Mouse (Mus musculus) kidney, postnatal 0 days (tissue): ENCODE data around the gene Cdc42se2. TPM values are rescaled to one million over a fixed set of nuclear protein-coding genes. Genes with fewer than 3 reads are reported as not detected.

Source experiments
- ATAC-seq: fragments of 200-750 bp; cut with Nextera tagmentation; replicated peaks from 2 replicates; pipeline ENCODE4 v1.8.0; 2017; ENCODE audit warnings: low read depth, moderate number of reproducible peaks, moderate TSS enrichment, moderate library complexity; ENCODE audit not compliant: low FRiP score
- DNase-seq: peaks from one replicate; pipeline ENCODE4 v3.0.0-alpha.2; 2016; ENCODE audit warnings: low spot score
- H3K27ac ChIP-seq: fragments of 300-500 bp; sonication (generic); 2 replicates; pipeline ENCODE4 v1.5.1; 2014; ENCODE audit warnings: mild to moderate bottlenecking
- H3K27me3 ChIP-seq: fragments of 300-500 bp; sonication (generic); 2 replicates; pipeline ENCODE4 v1.6.1; 2014; ENCODE audit warnings: low read length, mixed read lengths; ENCODE audit not compliant: insufficient read depth
- H3K36me3 ChIP-seq: fragments of 300-500 bp; sonication (generic); 2 replicates; pipeline ENCODE4 v1.6.1; 2014; ENCODE audit warnings: low read length, mixed read lengths; ENCODE audit not compliant: insufficient read depth
- H3K4me1 ChIP-seq: fragments of 300-500 bp; sonication (generic); replicated peaks from 2 replicates; pipeline ENCODE4 v1.6.1; 2014; ENCODE audit warnings: antibody characterized with exemption, low read length, mixed read lengths; ENCODE audit not compliant: insufficient read depth
- H3K4me2 ChIP-seq: fragments of 300-500 bp; sonication (generic); 2 replicates; pipeline ENCODE4 v1.6.1; 2014; ENCODE audit warnings: mild to moderate bottlenecking, low read length, moderate library complexity, mixed read lengths
- H3K4me3 ChIP-seq: fragments of 300-500 bp; sonication (generic); replicated peaks from 2 replicates; pipeline ENCODE4 v1.5.1; 2014; ENCODE audit warnings: low read depth, low read length
- H3K9ac ChIP-seq: fragments of 300-500 bp; sonication (generic); 2 replicates; pipeline ENCODE4 v1.6.1; 2014; ENCODE audit warnings: low read depth, low read length
- H3K9me3 ChIP-seq: fragments of 300-500 bp; sonication (generic); replicated peaks from 2 replicates; pipeline ENCODE4 v1.6.1; 2016; ENCODE audit warnings: low read length, inconsistent platforms, mixed read lengths
- CTCF ChIP-seq: IDR thresholded peaks from 2 replicates; pipeline ENCODE4 v1.5.1; 2016; ENCODE audit warnings: antibody characterized with exemption, low read depth, mild to moderate bottlenecking, moderate library complexity
- WGBS: fragments of 180-500 bp; shearing (Covaris S2); extraction: QIAGEN DNeasy Blood & Tissue Kit; methylation state at CpG from one replicate; pipeline ENCODE4 v1.1.7; 2014; 5-methylcytosine and 5-hydroxymethylcytosine counted together
- polyA plus RNA-seq: library from polyadenylated mRNA; unstranded; fragments of >200 nt; fragmentation: Nextera tagmentation; extraction: Ambion mirVana; gene quantifications from 2 replicates; pipeline ENCODE4 v1.2.1, GENCODE M21; 2015

Cdc42se2 gene
- polyA plus RNA-seq, 1 experiment from 2014 or later: 64.3 TPM

GRCm38 (mm10) chr11:54776367-54776701 is 11.1 kb downstream of the Cdc42se2 start:
- H3K4me2 ChIP-seq: no peak overlapping the region
- TF ChIP-seq CTCF: no peak
- H3K4me3 ChIP-seq: no peak overlapping the region
- no peak for ATAC-seq
- H3K27ac ChIP-seq: no peak overlapping the region
- H3K9me3 ChIP-seq: no peaks in the 10 kb centered on the region
- H3K4me1 ChIP-seq: peaks cover 11% of the 10 kb centered on the region
- H3K36me3 ChIP-seq: no peaks in the 10 kb centered on the region
- H3K9ac ChIP-seq: no peak overlapping the region
- no peaks in the 10 kb centered on the region for H3K27me3 ChIP-seq
- 81% methylated on average over 2 of the region's 2 CpGs for WGBS
- no peak for DNase-seq

GRCm38 (mm10) chr11:54775628-54776366 is 11.7 kb downstream of the Cdc42se2 start:
- peak overlapping the region; percentile 51 for H3K27ac ChIP-seq
- H3K4me1 ChIP-seq: peaks cover 11% of the 10 kb centered on the region
- peak; percentile 37 for DNase-seq
- H3K9ac ChIP-seq: no peak overlapping the region
- H3K9me3 ChIP-seq: no peaks in the 10 kb centered on the region
- no peak overlapping the region for H3K4me2 ChIP-seq
- no peak for TF ChIP-seq CTCF
- H3K27me3 ChIP-seq: no peaks in the 10 kb centered on the region
- no peaks in the 10 kb centered on the region for H3K36me3 ChIP-seq
- WGBS: 65% methylated on average over 4 of the region's 4 CpGs
- ATAC-seq: no peak
- no peak overlapping the region for H3K4me3 ChIP-seq

- WGBS: 60% methylated on average over 7 of the region's 7 CpGs
- Histone ChIP-seq H3K27me3 (no peaks in the 10 kb centered on the region), H3K4me1 (peaks cover 11% of the 10 kb centered on the region), H3K4me2 (no peak overlapping the region), H3K36me3 (no peaks in the 10 kb centered on the region), H3K4me3 (no peak overlapping the region), H3K9me3 (no peaks in the 10 kb centered on the region), H3K9ac (no peak overlapping the region), H3K27ac (0 out of 2 replicates have a peak overlapping the region, but pooled peaks have one; percentile 6)
- ATAC-seq (no peak), DNase-seq (no peak)
- no peak for TF ChIP-seq CTCF
Measured at GRCm38 (mm10) chr11:54774282-54775078, 13.0 kb downstream of the Cdc42se2 start.

GRCm38 (mm10) chr11:54771549-54771948 is 15.9 kb downstream of the Cdc42se2 start:
- DNase-seq (no peak), ATAC-seq (no peak)
- H3K4me2 ChIP-seq: no peak overlapping the region
- H3K9me3 ChIP-seq: no peaks in the 10 kb centered on the region
- no peaks in the 10 kb centered on the region for H3K27me3 ChIP-seq
- H3K27ac ChIP-seq: no peak overlapping the region
- H3K4me3 ChIP-seq: no peak overlapping the region
- TF ChIP-seq CTCF: no peak
- H3K9ac ChIP-seq: no peak overlapping the region
- H3K4me1 ChIP-seq: peaks cover 10% of the 10 kb centered on the region
- H3K36me3 ChIP-seq: no peaks in the 10 kb centered on the region

GRCm38 (mm10) chr11:54769843-54770242 is 17.6 kb downstream of the Cdc42se2 start:
- Histone ChIP-seq H3K9me3 (no peaks in the 10 kb centered on the region), H3K9ac (no peak overlapping the region), H3K4me2 (no peak overlapping the region), H3K36me3 (no peaks in the 10 kb centered on the region), H3K4me3 (no peak overlapping the region), H3K27ac (no peak overlapping the region), H3K27me3 (no peaks in the 10 kb centered on the region), H3K4me1 (no peaks in the 10 kb centered on the region)
- DNase-seq: no peak
- TF ChIP-seq CTCF: no peak
- ATAC-seq: no peak
- 88% methylated on average over 5 of the region's 5 CpGs for whole genome bisulfite sequencing

GRCm38 (mm10) chr11:54768116-54768690 is 19.3 kb downstream of the Cdc42se2 start:
- H3K36me3 ChIP-seq: no peaks in the 10 kb centered on the region
- H3K9ac ChIP-seq: no peak overlapping the region
- H3K9me3 ChIP-seq: no peaks in the 10 kb centered on the region
- no peaks in the 10 kb centered on the region for H3K27me3 ChIP-seq
- 89% methylated on average over 3 of the region's 3 CpGs for WGBS
- no peak for DNase-seq
- H3K4me1 ChIP-seq: no peaks in the 10 kb centered on the region
- TF ChIP-seq CTCF: no peak
- no peak overlapping the region for H3K4me3 ChIP-seq
- H3K4me2 ChIP-seq: no peak overlapping the region
- no peak overlapping the region for H3K27ac ChIP-seq
- no peak for ATAC-seq
